Mouse (Mus musculus): ENCODE results near the gene Fbxo36. TPM values are rescaled to one million over a fixed set of nuclear protein-coding genes. Genes with fewer than 3 reads are reported as not detected.

Fbxo36 gene
- total RNA-seq, 4 experiments from 2014 or later, result 16.0 to 20.6 (median 18.0) TPM

Other genes starting within 250 kb of the Fbxo36 start
- gene Dner, start 143.6 kb upstream of the Fbxo36 start, total RNA-seq (2022), result 1 to 10 TPM; 5.0 to 9.6 (median 6.0) TPM
- 100 to 1,000 TPM; 216 to 293 (median 285) TPM for gene Trip12, start 675 bp downstream of the Fbxo36 start, total RNA-seq (2022)
- gene Slc16a14, start 95.3 kb downstream of the Fbxo36 start, total RNA-seq (2022), result 10 to 100 TPM in 2 of 4 experiments, 1 to 10 TPM in 2; 3.8 to 19.2 (median 11.4) TPM

Data from adrenal gland, adult 8-10 months (tissue).